ENCODE assay signal across 13 mouse cellular contexts in the genomic region with DNA sequence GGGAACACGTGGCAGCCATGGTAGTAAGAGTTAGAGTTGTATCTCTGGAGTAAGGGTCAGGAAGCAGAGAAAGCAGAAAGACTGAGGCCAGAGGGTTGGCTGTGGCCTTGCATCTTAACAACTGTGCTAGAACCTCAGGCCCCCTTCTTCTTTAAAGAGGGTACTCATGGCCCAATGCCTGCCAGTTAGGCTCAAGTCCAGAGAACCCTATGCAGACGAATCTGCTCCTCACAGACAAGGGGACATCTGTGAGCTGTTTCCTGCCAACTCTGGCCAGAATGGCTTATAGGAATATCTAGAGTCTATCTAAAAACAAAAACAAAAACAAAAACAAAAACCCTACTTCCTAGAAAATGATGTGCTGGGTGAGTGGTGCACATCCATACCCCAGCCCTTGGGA.
DNase-seq lines count a peak whose midpoint lies in the region.
"Had no signal": no experiment of that assay in that cellular context is flagged by ENCODE, and none has a peak within 500 bp of the region (broad histone marks: within the 10 kb centered on the region; RNA-seq: fewer than 3 reads in every experiment).

No protein-coding gene starts in this region.

- peak; percentile 53 to 62 for DNase-seq in cerebellum, postnatal 10 days
- no peak for DNase-seq in cerebellum, postnatal 4 days (ENCODE audit: low spot score in 2 of 2)
- DNase-seq: adrenal gland, adult 2 months; adrenal gland, adult 8-10 months; adrenal gland, postnatal 10 days; adrenal gland, postnatal 14 days; adrenal gland, postnatal 25 days; adrenal gland, postnatal 36 days; B cell, adult 2 months; cerebellum, adult 11 months; cerebellum, adult 11-12 months; cerebellum, adult 18-20 months; cerebellum, adult 2 months had no signal

Comparison
In these comparisons a context has a peak if more than half of its experiments do, and no peak if none do; other contexts are left out.
1. DNase-seq: peak in cerebellum, postnatal 10 days (2 of 2); none in cerebellum, postnatal 4 days (0 of 2).